Mouse (Mus musculus) spleen, adult 2 months (tissue): ENCODE measurements around the gene Olfr1465.

Source experiments
- CTCF ChIP-seq: fragments of 200-500 bp; IDR thresholded peaks from 2 replicates; pipeline ENCODE4 v1.5.1; 2011; ENCODE audit warnings: mild to moderate bottlenecking, inconsistent platforms; ENCODE audit not compliant: insufficient read depth, insufficient read length, insufficient replicate concordance; ENCODE audit errors: extremely low read depth
- POLR2A ChIP-seq: fragments of 200-500 bp; IDR thresholded peaks from 2 replicates; pipeline ENCODE4 v1.6.1; 2011; ENCODE audit warnings: low read depth, low read length, inconsistent platforms

DNA sequence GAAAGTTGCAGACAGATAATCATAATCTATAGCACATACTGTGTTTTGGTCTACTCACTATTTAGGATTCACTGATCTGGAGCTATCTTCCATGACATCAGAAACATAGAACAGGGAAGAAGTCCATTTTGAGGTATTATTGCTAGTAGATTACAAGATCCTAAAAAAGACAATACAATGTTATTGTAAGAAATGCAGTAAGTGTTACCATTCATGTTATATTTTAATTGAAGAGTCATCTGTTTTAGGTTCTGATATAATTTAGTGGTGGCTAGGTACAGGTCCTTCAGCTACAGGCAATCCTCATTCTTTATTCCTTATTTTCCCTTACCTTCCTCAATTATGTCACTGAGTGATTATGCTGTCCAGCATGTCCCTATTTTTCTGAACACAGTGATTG lies at the start of gene Olfr1465:
- TF ChIP-seq CTCF (no peak), POLR2A (no peak)
